Mouse (Mus musculus) granulocyte monocyte progenitor cell, adult 5-6 weeks (primary cell): Measurements from ENCODE around the gene Nt5c2. TPM values are rescaled to one million over a fixed set of nuclear protein-coding genes. Genes with fewer than 3 reads are reported as not detected.
A peak's percentile ranks its signal among the peaks of the same experiment; 100 is the strongest.
"Not testable (repeated sequence)": the region's sequence is repeated elsewhere in the genome, so short reads cannot be mapped to it uniquely, and the experiment has no call there.

Source experiments
- ATAC-seq: replicated peaks from 2 replicates; pipeline ENCODE4 v1.8.0; 2016; ENCODE audit warnings: mild to moderate bottlenecking, moderate TSS enrichment, inconsistent platforms; ENCODE audit not compliant: poor library complexity, severe bottlenecking
- total RNA-seq, 2 experiments: library from RNA; stranded (forward) in 1 of 2; stranded (reverse) in 1 of 2; fragments of 200-712, 200-1000 nt in 1 of 2; fragments of >200 nt in 1 of 2; fragmentation: Nextera tagmentation in 1 of 2; gene quantifications; 2 replicates each; pipeline ENCODE4 v1.2.3; 2014 to 2017

Nt5c2 gene
- total RNA-seq, 2 experiments from 2014 or later, result 62.3 to 84.5 TPM

DNA sequence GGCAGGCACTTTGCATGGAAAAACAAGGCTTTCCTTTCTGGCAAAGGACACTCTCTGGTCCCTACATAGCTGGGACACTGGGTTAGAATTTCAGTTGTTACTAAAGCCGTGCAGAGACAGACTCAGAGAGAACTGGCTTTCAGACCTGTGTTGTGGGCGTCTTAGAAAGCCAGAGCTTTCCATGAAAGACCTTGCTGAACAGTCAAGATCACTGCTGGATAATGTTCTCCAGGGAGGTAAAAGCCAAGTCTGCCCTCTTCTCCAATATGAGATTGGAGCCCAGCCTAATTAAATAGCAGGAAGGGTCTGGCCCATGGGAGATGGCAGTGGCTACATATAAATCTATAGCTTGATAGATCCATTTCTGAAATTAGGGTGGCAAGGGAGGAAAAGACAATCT, 3.4 kb upstream of the Nt5c2 start:
- no peak for ATAC-seq

DNA sequence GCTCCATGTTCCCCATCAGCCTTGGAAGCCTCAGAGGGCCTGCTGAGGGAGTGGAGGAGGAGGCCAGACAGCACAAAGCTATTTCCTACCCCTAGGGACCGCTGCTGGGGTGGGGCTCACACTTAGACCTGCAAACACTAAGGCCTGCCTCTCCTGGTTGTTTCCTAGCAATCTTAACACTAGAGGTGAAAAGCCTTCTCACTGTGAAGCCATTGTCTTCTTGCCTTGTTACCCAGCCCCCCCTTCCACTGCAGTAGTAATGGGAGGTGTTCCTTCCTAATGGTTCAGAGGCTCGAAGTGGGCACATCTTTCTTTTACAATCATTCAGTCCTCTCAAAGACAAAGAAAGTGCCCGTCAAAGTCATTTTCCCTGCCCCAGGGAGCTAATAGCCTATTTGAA, 2.9 kb upstream of the Nt5c2 start:
- ATAC-seq, result no peak

DNA sequence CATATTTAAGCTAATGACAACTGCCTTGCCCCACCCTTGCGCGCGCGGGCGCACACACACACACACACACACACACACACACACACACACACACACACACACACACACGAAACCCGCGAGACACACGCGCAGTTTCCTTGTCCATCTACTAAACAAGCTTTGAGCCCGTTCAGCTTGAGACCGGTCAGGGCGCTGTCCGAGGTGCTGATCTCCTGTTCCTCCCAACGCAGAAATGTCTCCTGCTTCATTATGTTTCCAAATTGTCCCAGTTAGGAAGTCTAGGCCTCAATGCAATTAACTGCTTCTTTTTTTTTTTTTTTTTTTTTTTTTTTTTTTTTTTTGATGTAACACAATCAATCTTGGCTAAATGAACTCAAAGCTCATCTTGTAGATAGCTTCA, 1.5 kb upstream of the Nt5c2 start:
- peak; percentile 78 for ATAC-seq

DNA sequence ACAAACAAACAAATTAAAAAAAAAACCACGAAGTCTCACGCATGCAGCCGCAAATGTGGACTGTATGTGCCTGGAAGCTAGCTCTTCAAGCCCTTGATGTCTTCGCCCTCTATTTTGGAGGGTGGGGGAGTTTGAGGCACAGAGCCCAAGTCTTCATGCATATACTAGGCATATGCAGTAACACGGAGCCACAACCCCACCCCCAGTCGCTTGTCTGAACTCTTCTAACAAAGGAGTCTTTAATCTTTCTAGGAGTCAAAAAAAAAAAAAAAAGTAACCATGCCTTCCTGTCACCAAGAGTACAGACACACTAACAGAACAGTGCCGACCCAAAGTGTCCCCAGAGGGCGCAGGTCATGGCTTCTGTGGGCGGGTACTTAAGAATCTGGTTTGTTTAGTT, 1.0 kb upstream of the Nt5c2 start:
- no peak for ATAC-seq

DNA sequence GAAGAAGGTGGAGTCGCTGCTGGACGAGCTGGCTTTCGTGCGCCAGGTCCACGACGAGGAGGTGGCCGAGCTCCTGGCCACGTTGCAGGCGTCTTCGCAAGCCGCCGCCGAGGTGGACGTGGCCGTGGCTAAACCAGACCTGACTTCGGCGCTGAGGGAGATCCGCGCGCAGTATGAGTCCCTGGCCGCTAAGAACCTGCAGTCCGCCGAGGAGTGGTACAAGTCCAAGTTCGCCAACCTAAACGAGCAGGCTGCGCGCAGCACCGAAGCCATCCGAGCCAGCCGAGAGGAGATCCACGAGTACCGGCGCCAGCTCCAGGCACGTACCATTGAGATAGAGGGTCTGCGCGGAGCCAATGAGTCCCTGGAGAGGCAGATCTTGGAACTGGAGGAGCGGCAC, 443 bp upstream of the Nt5c2 start:
- no peak for ATAC-seq

DNA sequence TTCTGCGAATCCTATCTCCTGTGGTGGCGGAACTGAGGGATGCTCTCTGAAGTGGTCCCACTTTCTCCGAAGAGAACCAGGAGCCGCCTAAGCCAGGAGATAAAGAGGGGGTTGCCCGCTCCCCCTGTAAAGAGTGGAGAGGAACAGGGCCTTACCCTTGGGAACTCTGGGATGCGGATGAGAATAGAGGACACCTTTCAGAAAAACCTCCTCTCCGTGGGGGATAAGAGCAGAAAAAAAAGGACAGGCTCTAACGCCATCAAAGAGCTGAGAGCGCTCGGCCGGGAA, 850 bp downstream of the Nt5c2 start:
- ATAC-seq, result no peak

DNA sequence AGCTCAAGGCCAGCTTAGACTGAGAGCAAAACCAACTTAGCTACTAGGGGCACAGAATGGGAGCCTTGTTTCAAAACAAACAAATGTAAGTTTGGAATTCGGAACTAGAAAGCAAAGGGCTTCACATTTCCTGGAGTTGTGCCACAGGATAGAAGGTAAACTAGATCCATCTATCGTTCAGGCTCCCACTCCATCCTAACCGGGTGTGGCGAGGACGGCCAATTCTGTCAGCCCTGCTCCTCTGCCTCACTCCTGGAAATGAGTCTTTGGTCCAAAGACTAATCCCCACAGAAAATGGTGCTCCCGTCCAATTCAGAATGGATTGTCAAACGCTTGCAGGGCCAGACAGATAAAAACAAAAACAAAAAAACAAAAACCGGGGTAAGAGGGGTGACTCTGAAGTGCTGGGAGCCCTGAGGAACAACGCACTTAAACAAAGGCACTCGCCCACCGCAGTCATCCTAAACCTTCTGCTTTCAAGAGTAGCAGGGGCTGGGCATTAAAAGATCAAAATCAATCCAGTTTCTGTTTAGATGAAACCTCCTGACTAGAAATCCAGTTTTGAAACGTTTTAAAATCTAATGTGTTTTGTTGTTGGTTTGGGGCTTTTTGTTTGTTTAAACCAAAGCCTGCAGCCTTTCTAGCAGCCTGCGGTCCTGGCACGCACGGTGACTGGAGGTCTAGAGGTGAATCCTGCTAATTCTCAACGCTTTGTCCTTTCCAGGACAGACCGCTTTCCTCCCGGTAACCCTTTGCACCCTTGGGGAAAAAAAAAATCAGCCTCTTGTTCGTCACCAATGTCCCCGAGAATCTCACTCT, 1.4 kb downstream of the Nt5c2 start:
- no peak for ATAC-seq

DNA sequence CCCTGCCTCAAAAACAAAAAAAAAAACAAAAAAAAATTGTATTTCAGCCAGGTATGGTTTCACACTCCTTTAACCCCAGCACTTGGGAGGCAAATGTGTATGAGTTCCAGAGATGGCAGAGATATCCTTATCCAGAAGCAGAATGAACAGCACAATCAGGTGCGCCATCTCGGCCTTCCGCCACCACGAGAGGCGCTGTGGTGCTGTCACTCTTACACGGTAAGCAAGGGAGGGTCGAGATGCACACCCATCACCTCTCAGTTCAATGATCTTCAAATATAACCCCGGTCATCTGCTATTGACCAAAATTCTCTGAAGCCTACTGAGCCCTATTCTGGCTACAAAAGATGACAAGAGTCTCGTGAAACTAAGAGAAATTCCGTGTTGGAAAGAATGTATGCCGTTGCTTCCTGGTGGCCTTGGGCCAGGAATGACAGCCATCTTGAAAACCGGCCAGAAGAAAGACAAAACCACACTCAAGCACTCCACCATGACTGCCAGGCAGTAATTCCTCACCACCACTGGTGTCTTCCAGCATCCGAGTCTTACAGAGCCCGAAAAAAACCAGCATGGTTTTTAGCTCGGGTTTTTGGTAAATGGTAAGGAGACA, 2.3 kb downstream of the Nt5c2 start:
- no peak for ATAC-seq

DNA sequence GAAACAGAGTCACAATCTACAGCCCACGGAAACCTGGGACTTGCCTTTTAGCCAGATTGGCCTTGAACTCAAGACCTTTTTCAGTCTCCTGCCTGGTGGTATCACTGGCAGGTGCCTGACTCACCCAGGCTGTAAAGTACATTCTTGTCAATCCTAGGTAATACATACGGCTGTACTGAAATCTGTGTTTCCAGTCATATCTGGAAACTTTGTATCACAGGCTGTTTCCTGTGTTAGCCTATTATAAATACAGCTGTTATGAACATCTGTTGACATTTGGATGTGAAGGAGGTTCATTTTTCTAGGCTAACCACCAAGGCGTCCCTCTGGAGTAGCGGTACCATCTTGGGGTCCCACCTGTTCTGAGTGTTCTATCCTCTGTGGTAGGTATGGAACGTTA, 5.0 kb downstream of the Nt5c2 start:
- ATAC-seq, result no peak

DNA sequence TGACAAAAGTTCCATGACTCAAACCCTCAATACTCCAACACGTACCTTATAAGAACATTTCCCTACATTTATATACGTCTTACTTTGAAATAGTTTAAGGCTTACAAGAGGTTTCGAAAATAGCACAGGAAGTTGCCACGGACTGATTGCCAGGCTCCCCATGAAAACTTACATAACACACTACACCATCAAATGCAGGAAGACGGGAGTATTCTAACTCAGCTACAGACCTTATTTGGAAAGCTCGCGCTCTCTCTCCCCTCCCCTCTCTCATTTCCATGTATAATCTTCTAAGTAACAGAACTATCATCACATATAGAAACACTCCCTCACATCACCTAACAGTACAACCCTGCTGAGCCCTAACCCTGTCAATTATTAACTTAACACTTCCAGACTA, 5.5 kb downstream of the Nt5c2 start:
- peak; percentile 44 for ATAC-seq

DNA sequence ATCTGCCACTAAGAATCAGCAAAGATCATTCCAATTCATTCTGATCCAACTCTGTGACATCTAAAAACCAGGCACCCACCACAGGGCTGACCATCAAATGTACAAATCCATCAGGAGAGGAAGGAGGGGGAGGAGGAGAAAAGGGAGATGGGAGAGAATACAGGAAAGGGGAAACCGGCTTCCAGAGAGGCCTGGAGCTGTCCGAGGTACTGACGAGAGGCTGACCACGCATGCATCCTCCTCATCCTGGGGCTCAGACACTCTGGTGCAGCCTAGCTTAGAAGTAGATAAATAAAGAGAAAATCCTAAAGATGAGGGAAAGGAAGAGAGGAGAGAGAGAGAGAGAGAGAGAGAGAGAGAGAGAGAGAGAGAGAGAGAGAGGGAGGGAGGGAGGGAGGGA, 8.6 kb downstream of the Nt5c2 start:
- peak; percentile 50; the same call in 1 of the 2 replicates for ATAC-seq

DNA sequence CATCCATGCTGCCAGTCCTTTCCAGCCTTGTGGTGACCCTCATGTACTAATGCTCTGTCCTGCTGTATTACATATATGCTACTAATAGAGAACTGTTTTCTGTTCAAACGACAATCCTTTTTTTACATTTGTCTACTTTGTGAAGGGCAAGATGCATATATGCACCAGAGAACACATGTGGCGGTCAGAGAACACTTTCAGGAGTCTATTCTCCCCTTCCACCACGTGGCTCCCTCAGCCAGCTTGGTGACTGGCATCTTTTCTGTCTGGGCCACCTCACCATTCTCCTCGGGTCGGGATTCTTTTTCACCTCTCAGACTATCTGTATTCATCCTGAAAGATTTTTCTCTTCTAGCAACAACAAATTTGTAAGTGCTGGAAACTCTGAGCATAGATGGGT, 9.1 kb downstream of the Nt5c2 start:
- no peak for ATAC-seq

DNA sequence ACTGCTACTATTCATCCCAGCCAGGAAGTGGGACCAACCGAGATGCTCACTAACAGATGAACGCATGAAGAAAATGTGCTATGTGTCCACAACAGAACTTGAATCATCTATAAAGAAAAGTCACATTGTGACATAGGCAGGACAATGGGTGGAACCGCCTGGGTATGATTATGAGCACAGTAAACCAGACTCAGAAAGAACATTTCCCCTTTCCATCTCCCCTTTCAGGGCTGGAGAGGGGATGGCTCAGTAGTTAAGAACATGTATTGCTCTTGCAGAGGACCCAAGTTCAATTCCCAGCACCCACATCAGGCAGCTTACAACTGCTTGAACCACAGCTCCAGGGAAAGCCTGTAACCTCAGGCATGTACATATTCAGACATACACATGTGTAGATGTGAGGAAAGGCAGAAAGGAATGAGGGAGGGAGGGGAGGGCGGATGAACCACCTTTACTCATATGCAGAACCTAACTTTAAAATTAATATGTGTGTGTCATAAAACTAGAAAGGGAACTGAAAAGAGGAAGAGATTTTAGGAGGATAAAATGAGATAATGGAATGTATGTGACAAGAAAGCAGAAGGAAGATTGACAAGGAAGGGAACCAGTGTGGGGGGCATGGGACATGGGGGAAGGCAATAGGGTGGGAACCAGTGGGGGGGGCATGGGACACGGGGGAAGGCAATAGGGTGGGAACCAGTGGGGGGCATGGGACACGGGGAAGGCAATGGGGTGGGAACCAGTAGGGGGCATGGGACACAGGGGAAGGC, 11.0 kb downstream of the Nt5c2 start:
- peak; percentile 74 for ATAC-seq

DNA sequence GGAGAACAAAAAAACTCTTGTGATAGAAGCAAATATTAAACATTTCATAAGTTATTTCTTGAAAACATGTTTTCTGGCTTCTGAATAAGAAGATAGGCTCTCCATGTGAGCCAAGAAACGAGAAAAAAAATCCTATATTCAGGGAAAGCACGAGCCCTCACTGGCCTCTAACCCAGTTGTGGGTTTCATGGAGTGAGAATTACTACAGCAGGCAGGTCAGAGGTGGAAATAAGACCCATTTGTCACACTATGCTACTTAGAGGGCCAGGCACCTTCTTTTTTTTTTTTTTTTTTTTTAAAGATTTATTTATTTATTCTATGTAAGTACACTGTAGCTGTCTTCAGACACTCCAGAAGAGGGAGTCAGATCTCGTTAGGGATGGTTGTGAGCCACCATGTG, 14.6 kb downstream of the Nt5c2 start:
- not testable (repeated sequence) for ATAC-seq

DNA sequence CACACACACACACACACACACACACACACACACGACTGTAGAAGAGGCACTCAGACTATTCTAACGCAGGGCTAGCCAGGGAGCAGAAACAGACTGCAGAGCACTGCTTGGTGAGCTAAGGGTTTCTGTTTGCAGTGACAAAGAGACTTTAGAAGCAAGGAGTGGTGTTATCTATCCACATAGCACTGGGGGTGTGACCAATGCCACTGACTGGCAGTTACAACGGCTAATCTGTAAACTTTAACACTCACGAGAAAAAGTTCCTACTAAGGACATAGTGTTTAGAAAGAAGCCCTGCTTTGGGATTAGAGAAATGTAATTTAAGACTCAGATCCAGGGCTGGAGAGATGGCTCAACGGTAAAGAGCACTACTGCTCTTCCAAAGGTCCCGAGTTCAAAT, 15.2 kb downstream of the Nt5c2 start:
- no peak for ATAC-seq

DNA sequence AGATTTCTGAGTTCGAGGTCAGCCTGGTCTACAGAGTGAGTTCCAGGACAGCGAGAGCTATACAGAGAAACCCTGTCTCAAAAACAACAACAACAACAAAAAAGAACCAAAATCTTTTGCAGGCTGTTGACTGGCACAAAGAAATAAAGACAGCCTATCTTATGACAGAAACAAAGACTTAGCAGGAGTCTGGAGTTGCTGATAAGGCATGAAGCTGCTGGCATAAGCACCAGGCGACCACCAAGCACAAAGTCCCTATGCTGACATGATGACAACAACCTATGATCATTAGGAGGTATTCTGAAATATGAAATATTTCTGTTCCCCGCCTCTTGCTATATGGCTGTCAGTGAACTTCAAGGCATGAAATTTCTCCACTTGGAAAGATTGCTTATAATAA, 16.0 kb downstream of the Nt5c2 start:
- ATAC-seq, result no peak

DNA sequence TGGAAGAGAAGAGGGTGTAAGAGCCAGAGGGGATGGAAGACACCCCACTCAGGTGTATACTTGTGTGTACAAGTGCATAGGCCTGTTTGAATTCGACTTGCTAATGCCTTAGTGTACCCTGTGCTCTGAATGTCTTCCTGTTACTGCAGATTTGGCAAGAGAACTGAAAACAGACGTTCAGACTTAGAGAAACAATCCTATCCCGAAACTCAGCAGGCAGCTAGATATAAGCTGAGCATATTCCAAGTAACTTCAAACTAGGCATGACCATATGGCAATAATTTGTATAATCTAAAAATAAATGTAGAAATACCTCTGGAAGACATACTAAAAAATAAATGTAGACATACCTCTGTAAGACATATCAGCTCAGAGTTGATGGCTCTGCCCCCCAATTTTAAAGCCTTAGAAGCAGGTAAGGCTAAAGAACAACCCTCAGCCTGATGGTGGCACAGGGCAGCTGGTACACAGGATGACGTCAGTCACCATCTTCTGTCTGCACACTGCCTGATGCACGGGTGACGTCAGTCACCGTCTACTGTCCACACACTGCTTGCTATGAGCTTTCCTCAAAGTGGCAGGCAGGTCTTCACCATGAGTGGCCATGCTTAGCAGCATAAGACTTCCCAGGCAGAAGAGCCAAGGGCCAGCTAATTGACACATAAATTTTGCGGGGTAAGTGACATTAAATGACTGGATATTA, 16.6 kb downstream of the Nt5c2 start:
- ATAC-seq, result no peak

DNA sequence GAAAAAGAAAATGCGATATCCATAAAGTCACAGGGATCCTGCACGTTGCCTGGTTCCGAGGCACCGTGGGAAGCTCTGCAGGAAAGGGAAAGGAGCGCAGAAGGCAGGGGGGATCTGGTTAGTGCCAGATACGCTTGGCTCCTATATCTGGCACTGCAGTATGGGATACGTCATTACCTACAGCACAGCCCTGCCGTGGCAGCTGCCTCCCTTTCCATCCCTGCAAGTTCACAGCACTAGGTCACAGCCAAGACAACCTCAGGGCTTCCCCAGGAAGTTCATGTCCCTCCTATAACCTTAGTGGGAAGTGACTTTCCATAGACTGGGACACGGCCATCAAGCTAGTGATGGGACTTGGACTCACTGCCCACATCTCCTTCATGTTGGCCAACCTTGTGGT, 18.9 kb downstream of the Nt5c2 start:
- peak; percentile 40 for ATAC-seq

DNA sequence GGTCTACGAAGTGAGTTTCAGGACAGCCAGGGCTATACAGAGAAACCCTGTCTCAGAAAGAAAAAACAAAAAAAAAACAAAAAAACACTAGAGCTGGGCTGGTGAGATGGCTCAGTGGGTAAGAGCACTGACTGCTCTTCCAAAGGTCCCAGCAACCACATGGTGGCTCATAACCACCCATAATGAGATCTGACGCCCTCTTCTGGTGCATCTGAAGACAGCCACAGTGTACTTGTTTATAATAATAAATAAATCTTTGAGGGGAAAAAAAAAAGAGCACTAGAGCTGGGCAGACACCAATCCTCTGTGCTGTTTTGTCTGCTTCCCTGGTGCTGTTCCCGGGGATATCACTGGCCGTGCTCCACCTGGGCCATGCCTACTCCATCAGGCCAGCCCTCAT, 22.6 kb downstream of the Nt5c2 start:
- not testable (repeated sequence) for ATAC-seq

DNA sequence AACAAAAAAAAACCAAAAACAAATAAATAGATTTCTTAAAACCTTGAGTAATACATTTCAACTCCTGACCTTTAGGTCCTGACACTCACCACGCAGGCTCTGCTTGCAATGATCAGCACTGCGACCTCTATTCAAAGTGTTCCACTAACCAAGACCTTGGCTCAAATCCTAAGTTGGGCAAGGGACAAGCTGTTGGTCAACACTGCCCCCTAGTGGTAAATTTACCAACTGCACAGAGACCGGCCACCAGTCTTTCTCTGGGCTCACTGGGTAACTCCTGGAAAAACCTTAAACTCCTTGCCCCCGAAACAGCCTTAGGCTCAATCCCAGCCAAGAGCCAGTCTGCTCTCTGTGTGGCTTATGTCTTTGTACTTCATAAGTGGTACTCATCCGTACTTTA, 23.8 kb downstream of the Nt5c2 start:
- peak; percentile 70 for ATAC-seq

DNA sequence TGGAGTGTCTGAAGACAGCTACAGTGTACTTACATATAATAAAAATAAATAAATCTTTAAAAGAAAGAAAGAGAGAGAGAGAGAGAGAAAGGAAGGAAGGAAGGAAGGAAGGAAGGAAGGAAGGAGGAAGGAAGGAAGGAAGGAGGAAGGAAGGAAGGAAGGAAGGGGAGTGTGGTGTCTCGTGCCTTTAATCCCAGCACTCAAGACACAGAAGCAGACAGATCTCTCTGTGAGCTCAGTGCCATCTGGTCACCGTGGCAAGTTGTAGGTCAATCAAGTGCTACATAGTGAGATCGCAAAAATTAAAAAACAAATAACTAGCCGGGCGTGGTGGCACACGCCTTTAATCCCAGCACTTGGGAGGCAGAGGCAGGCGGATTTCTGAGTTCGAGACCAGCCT, 24.3 kb downstream of the Nt5c2 start:
- not testable (repeated sequence) for ATAC-seq
